Mouse (Mus musculus) limb, embryonic 14.5 days (tissue): ENCODE data around the gene Zcchc10. TPM values are rescaled to one million over a fixed set of nuclear protein-coding genes. Genes with fewer than 3 reads are reported as not detected.

Experiments used
- ATAC-seq: fragments of 200-750 bp; cut with Nextera tagmentation; 2 replicates; pipeline ENCODE4 v1.8.0; 2017; ENCODE audit warnings: low read depth, moderate number of reproducible peaks, moderate TSS enrichment; ENCODE audit not compliant: low FRiP score
- DNase-seq: peaks from one replicate; pipeline ENCODE4 v3.0.0-alpha.2; 2015; ENCODE audit warnings: low spot score
- H3K27ac ChIP-seq: fragments of 300-500 bp; sonication (generic); replicated peaks from 2 replicates; pipeline ENCODE4 v1.5.1; 2014; ENCODE audit warnings: low read depth, mild to moderate bottlenecking, low read length, moderate library complexity, mixed read lengths
- H3K27me3 ChIP-seq: fragments of 300-500 bp; sonication (generic); 2 replicates; pipeline ENCODE4 v1.6.1; 2014; ENCODE audit warnings: low read length, mixed read lengths; ENCODE audit not compliant: control insufficient read depth, insufficient read depth
- H3K36me3 ChIP-seq: fragments of 300-500 bp; sonication (generic); 2 replicates; pipeline ENCODE4 v1.6.1; 2014; ENCODE audit warnings: mild to moderate bottlenecking, low read length, moderate library complexity, mixed read lengths; ENCODE audit not compliant: control insufficient read depth, insufficient read depth
- H3K4me1 ChIP-seq: fragments of 300-500 bp; sonication (generic); 2 replicates; pipeline ENCODE4 v1.6.1; 2014; ENCODE audit warnings: antibody characterized with exemption, low read length, mixed read lengths; ENCODE audit not compliant: control insufficient read depth, insufficient read depth
- H3K4me2 ChIP-seq: fragments of 300-500 bp; sonication (generic); replicated peaks from 2 replicates; pipeline ENCODE4 v1.6.1; 2014; ENCODE audit warnings: low read depth, mild to moderate bottlenecking, low read length, moderate library complexity; ENCODE audit not compliant: severe bottlenecking
- H3K4me3 ChIP-seq: fragments of 300-500 bp; sonication (generic); replicated peaks from 2 replicates; pipeline ENCODE4 v1.5.1; 2014; ENCODE audit warnings: low read length
- H3K9ac ChIP-seq: fragments of 300-500 bp; sonication (generic); 2 replicates; pipeline ENCODE4 v1.6.1; 2014; ENCODE audit warnings: mild to moderate bottlenecking, low read depth, low read length, moderate library complexity; ENCODE audit not compliant: severe bottlenecking
- H3K9me3 ChIP-seq: fragments of 300-500 bp; sonication (generic); 2 replicates; pipeline ENCODE4 v1.6.1; 2016; ENCODE audit warnings: low read length; ENCODE audit not compliant: control insufficient read depth
- POLR2A ChIP-seq: fragments of 200-500 bp; IDR thresholded peaks from 2 replicates; pipeline ENCODE4 v1.8.0; 2012; ENCODE audit warnings: inconsistent platforms, mild to moderate bottlenecking, moderate library complexity, borderline replicate concordance; ENCODE audit not compliant: insufficient read depth, insufficient read length; ENCODE audit errors: extremely low read depth
- WGBS: fragments of 180-500 bp; shearing (Covaris S2); extraction: QIAGEN DNeasy Blood & Tissue Kit; methylation state at CpG from one replicate; pipeline ENCODE4 v1.1.7; 2014; 5-methylcytosine and 5-hydroxymethylcytosine counted together
- polyA plus RNA-seq, 2 experiments: library from polyadenylated mRNA; depleted of rRNA in 1 of 2; stranded (reverse) in 1 of 2; unstranded in 1 of 2; fragments of >200 nt; fragmentation: Nextera tagmentation in 1 of 2; extraction: Ambion mirVana in 1 of 2; gene quantifications; 2 replicates each; pipeline versions ENCODE4 v1.2.1 to v1.2.3; 2012 to 2014

Gene Zcchc10
- polyA plus RNA-seq, 2 experiments: 15.0 to 20.4 TPM

- TF ChIP-seq POLR2A: no peak
- no peaks in the 10 kb centered on the region for H3K9me3 ChIP-seq
- no peak overlapping the region for H3K4me2 ChIP-seq
- no peak for DNase-seq
- no peaks in the 10 kb centered on the region for H3K36me3 ChIP-seq
- H3K27ac ChIP-seq: no peak overlapping the region
- H3K9ac ChIP-seq: no peak overlapping the region
- no peaks in the 10 kb centered on the region for H3K4me1 ChIP-seq
- ATAC-seq: no peak
- no peaks in the 10 kb centered on the region for H3K27me3 ChIP-seq
- WGBS: 51% methylated on average over 5 of the region's 5 CpGs
- no peak overlapping the region for H3K4me3 ChIP-seq
Observed at GRCm38 (mm10) chr11:53342711-53343110, 18.2 kb downstream of the Zcchc10 start.

- Histone ChIP-seq H3K9ac (no peak overlapping the region), H3K9me3 (no peaks in the 10 kb centered on the region), H3K27me3 (no peaks in the 10 kb centered on the region), H3K4me1 (no peaks in the 10 kb centered on the region), H3K4me2 (no peak overlapping the region), H3K4me3 (no peak overlapping the region), H3K36me3 (no peaks in the 10 kb centered on the region), H3K27ac (no peak overlapping the region)
- no peak for ATAC-seq
- no peak for TF ChIP-seq POLR2A
- 23% methylated on average over 5 of the region's 5 CpGs for WGBS
- DNase-seq: no peak
Observed at GRCm38 (mm10) chr11:53345328-53345727, 20.8 kb downstream of the Zcchc10 start.

GRCm38 (mm10) chr11:53345738-53346137 is 21.3 kb downstream of the Zcchc10 start:
- Histone ChIP-seq H3K4me3 (no peak overlapping the region), H3K36me3 (no peaks in the 10 kb centered on the region), H3K9me3 (no peaks in the 10 kb centered on the region), H3K27me3 (no peaks in the 10 kb centered on the region), H3K4me2 (no peak overlapping the region), H3K27ac (no peak overlapping the region), H3K4me1 (no peaks in the 10 kb centered on the region), H3K9ac (no peak overlapping the region)
- DNase-seq: no peak
- TF ChIP-seq POLR2A: no peak
- WGBS: 20% methylated on average over 2 of the region's 2 CpGs
- no peak for ATAC-seq

- WGBS: under 1% methylated on average over 60 of the region's 127 CpGs
- 0 out of 2 replicates have a peak, but pooled peaks have one; percentile 30 for TF ChIP-seq POLR2A
- H3K9ac ChIP-seq: peak within 1 kb of the TSS; percentile 99
- H3K4me2 ChIP-seq: peak within 1 kb of the TSS; percentile 71
- peak within 1 kb of the TSS; percentile 98 for H3K27ac ChIP-seq
- H3K36me3 ChIP-seq: no peaks in the 10 kb centered on the region
- peak; percentile 91 for DNase-seq
- H3K4me3 ChIP-seq: peak within 1 kb of the TSS; percentile 100
- H3K27me3 ChIP-seq: no peaks in the 10 kb centered on the region
- no peaks in the 10 kb centered on the region for H3K9me3 ChIP-seq
- peak; percentile 96 for ATAC-seq
- peaks cover 8% of the 10 kb centered on the region for H3K4me1 ChIP-seq
Observed at GRCm38 (mm10) chr11:53350291-53351223, 26.1 kb downstream of the Zcchc10 start, which contains the start of gene Aff4. Gene Aff4 (plus strand): TSS chr11:53350833.

GRCm38 (mm10) chr11:53351224-53351942 is 26.9 kb downstream of the Zcchc10 start:
- Histone ChIP-seq H3K36me3 (0 out of 2 replicates have a peak, but pooled peaks cover 3% of the 10 kb centered on the region), H3K4me3 (peak overlapping the region; percentile 100), H3K9me3 (no peaks in the 10 kb centered on the region), H3K9ac (peak overlapping the region; percentile 99), H3K27me3 (no peaks in the 10 kb centered on the region), H3K27ac (peak overlapping the region; percentile 98), H3K4me1 (peaks cover 8% of the 10 kb centered on the region), H3K4me2 (peak overlapping the region; percentile 71)
- under 1% methylated on average over 33 of the region's 35 CpGs for WGBS
- peak; percentile 64 for DNase-seq
- 0 out of 2 replicates have a peak, but pooled peaks have one; percentile 14 for ATAC-seq
- peak; percentile 33; the same call in 1 of the 2 replicates for TF ChIP-seq POLR2A
